Mouse (Mus musculus) T-helper 1 cell (primary cell): ENCODE results near the gene Proca1.

Experiments
- in situ Hi-C: fragments of 300-600 bp; cut with MboI, MseI; formaldehyde crosslinking; loops from one replicate; pipeline ENCODE4 v1.15.1; 2025; ENCODE audit warnings: high pct_unique_total_duplicates

Gene Proca1

GRCm38 (mm10) chr11:78193113-78193512 is at the start of gene Proca1:
TSS of gene Proca1 (plus strand) at chr11:78193392.
- in situ Hi-C loops: no loop called here

GRCm38 (mm10) chr11:78143520-78143919 is 49.7 kb upstream of the Proca1 start:
- in situ Hi-C loops: no loop called here

DNA sequence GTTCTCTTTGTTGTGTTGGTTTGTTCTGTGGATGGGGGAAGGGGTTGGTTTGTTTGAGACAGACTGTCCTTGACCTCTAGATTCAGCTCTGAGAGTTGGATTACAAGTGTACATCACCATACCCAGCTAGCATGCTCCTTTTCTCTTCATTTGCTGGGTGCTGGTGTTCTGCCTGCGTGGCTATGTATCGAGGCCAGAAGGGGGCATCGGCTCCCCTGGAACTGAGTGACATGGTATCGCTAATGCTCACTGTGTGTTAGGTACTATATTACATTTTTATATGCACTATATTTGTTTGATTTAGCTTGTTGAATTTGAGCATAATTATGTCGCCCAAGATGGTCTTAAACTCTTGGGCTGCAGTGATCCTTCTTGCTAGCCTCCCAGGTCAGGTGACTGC is 47.0 kb upstream of the Proca1 start:
- in situ Hi-C loops: no loop called here

DNA sequence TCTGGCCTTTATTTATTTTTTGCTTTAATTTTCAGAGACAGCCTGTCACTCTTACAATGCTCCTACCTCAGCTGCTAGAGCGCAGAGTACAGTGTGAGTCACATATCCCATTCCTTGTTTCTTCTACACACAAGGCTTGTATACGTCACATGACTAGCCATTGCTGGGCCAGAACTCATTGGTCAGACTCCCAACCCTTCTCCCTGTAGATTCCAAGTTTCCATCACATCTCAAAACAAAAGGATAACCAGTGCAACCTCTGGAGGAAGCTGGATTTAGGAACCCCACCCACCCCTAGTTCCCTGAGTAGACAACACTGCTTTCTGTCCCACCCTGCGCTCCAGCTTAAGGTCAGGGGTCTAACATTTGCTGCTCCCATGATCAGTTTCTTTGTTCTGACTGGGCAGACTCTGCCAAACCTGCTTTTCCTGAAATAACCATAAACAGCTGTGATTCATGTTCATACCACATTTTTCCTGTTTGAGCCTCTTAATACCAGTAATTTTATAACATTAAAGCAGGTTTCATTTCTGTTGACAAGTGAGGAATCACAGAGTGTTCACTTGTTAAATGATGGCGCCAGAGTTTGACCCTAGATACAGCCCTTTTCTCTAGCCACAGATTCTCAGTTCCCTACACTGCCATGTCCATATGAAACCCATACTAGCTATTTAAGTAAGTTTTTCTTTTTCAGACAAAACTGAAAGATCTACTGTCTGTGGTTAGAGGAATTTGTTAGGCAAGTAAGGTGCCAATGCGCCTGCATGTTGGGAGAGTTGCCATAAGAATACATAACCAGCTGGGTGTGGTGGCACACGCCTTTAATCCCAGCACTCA is 46.3 kb upstream of the Proca1 start:
- in situ Hi-C loops: no loop called here

DNA sequence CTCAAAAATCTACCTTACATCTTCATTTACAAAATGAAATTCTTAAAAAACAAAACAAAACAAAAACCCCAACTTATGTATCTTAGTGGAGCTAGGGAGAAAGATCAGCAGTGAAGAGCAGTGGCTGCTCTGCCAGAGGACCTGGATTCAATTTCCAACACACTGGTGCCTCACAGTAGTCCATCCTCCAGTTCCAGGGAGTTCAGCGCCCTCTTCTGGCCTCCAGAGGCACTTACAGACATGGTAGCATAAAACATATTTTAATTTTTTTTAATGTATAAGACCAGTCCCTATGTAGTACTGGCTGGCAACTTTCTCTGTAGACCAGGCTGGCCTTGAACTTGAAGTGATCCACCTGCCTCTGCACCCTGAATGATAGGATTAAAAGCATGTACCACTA is 42.0 kb upstream of the Proca1 start:
- in situ Hi-C loops: no loop called here

DNA sequence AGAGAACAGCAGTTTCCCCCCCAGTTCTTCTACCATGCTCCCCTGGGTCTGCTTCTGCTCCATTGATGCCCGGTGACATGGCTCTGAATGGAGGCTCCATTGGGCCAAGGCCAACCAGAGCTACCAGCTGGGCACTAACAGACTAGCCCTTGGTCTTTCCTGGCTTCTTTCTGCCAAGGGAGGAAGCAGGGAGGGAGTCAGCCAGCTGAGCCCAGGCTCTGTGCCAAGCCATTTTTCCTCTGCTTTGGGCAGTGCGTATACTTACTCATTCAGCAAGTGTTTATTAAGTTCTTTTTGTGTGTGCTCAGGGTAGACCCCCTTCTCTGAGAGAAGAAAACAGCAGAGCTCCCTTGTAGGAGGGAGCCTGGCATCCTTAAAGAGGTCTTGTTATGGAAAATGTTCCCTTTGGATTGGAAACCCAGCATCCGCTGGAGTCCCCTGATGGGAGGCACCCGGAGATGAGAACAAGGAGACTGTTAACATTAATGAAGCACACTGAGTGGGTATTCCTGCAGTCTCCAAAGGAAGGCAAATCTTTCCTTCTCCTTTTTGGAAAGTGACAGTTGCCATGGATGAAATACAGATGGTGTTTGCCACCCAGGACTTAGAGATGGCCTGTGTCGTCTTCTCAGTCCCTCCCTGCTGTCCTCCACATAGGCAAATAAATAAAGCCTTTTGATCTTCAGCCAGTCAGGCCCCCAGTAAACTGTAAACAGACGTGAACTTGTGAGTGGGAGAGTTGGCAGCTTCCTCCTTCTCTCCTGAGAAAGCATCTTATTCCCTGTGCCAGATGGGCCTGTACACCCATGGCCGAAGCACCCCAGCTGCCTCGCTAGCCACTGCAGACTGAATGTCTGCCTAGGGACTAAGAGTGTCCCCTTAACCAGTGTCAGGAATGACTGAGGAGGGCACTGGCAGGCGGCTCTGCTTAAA is 40.6 kb upstream of the Proca1 start:
- in situ Hi-C loops: no loop called here

DNA sequence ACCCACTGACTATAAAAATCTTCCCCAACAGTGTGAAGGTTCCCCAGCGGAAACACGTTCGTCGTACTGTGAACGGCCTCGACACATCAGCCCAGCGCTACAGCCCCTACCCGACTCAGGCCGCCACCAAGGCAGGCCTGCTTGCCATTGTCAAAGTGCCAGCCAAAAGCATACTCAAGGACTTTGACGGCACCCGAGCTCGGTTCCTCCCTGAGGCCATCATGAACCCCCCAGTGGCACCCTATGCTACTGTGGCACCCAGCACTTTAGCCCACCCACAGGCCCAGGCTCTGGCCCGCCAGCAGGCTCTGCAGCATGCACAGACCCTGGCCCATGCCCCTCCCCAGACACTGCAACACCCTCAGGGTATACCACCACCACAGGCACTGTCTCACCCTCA is 39.4 kb upstream of the Proca1 start:
- in situ Hi-C loops: no loop called here

- in situ Hi-C loops: no loop called here
These were observed 37.5 kb upstream of the Proca1 start for GRCm38 (mm10) chr11:78155674-78156073.

- in situ Hi-C loops: no loop called here
These were observed 37.0 kb upstream of the Proca1 start for GRCm38 (mm10) chr11:78156156-78156699.

- in situ Hi-C loops: no loop called here
These were observed 34.1 kb upstream of the Proca1 start for GRCm38 (mm10) chr11:78159096-78159495.

GRCm38 (mm10) chr11:78159557-78159956 is 33.6 kb upstream of the Proca1 start:
- in situ Hi-C loops: no loop called here

DNA sequence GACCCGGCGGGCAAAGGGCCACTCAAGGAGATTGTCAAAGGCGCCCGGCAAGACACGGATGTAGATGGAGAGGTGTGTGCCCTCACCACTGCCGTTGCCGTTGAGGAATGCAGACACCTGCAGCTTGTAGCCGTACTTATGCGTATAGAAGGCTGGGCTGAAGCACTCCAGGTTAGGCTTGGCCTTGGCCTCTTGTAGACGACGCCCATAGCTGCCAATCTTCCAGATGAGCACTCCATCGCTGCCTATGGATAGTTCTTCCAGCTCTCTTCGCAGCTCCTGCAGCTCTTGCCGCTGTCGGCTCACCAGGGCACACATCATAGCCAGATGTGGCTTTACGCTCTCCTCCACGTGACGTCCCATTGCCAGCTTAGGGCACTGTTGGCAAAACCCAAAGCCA is 33.0 kb upstream of the Proca1 start:
- in situ Hi-C loops: loop anchor here (5.0 kb wide), 1 partner anchor 48 kb away; no protein-coding TSS in a partner anchor

DNA sequence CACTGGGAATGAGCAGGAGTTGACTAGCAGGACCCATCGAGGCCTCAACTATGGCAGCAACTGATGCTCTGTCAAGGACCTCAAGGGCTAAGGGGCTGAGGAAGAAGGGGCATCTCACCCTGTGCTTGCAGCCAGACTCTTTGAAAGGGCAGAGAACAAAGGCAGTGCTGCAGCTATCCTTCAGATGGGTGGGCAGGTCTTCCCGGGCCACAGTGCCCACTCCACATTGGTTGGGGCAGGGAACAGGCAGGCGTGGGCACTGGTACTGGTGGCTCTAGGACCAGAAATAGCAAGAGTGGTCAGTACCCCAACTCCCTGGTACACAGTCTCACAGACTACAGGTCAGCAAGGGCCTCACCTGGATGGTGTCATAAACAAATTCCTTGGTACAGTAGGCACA is 32.5 kb upstream of the Proca1 start:
- in situ Hi-C loops: loop anchor here (5.0 kb wide), 1 partner anchor 48 kb away; no protein-coding TSS in a partner anchor

DNA sequence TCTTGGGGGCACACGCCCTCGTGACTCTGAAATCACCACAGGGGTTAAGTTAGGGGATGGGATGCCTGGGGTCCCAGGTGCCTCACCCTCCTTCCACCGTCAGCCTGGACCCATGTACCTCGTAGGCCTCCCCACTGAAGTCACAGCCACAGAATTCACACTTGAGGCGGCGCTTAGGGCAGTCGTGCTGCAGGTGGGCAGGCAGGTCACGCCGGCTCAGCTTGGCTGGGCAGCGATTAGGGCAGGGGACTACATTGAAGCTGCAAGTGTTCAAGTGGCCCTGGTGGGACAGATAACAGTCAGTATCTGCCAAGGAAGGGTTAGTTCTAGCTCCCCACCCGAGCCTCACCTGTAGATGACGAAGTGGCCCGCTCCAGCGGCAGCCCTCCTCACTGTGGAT is 32.0 kb upstream of the Proca1 start:
- in situ Hi-C loops: loop anchor here (5.0 kb wide), 1 partner anchor 49 kb away; no protein-coding TSS in a partner anchor

- in situ Hi-C loops: loop anchor here (5.0 kb wide), 1 partner anchor 50 kb away; no protein-coding TSS in a partner anchor
These were observed 31.2 kb upstream of the Proca1 start for GRCm38 (mm10) chr11:78161968-78162367.

GRCm38 (mm10) chr11:78162504-78162903 is 30.7 kb upstream of the Proca1 start:
- in situ Hi-C loops: loop anchor here (5.0 kb wide), 1 partner anchor 50 kb away; no protein-coding TSS in a partner anchor

DNA sequence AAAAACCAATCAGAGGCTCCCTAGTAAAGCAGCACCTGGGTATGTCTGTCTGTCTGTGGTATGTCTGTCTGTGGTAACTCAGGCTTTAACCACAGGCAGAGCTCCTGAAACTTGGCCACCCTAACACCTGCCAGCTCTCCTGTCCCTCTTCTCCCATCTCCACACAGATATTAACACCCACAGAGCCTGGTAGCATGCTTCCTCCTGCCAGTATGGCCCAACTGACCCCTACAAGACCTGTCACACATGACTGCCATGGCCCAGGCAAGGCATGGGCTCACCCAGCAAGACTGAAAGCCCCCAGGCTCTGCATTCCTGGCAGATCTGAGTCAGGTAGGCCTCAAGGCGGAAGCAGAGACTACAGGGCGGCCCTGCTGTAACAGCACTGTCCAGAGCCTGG is 30.1 kb upstream of the Proca1 start:
- in situ Hi-C loops: loop anchor here (5.0 kb wide), 1 partner anchor 51 kb away; no protein-coding TSS in a partner anchor

DNA sequence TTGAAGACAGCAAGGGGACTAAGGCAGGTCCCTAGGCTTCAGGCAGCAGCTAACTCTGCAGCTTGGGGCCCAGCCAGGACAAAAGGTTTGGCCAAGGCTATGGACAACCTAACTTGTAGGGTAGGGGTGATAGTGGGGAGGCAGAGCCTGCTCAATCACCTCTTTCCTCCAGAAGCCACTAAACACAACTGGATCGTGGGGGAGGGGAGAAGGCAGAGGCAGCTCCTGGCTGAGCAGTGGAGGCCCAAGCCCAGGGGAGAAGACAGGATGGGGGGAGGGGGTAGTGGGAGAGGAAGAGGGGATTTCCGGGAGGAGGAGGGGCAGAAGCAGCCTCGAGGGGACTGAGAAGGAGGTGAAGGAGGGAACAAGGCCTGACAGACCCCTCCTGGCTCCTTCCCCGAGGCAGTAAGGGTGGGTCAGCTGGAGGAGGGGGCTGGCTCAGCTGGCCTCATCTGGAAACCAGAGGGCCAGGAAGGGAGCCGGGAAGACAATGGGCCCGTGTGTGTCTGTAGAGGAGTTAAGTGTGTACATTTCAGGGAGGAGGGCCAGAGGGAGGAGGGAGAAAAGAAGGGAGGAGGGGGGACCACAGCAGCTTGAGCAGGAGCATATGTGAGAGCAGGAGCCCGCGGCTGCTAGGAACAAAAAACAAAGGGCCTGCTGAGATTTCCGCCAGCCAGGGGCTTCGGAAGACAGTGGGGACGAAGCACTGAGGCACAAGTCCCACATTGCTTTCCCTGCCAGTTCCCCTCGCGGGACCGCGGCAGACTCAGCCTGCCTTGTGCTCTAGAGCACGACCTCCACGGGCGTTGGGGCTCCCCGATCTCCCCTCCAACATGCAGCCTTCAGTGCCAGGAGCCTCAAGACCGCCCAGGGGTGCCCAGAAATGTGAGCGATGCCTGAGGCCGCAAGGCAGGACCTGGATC is 29.2 kb upstream of the Proca1 start:
- in situ Hi-C loops: loop anchor here (5.0 kb wide), 1 partner anchor 52 kb away; no protein-coding TSS in a partner anchor

- in situ Hi-C loops: loop anchor here (5.0 kb wide), 1 partner anchor 52 kb away; no protein-coding TSS in a partner anchor
These were observed 28.6 kb upstream of the Proca1 start for GRCm38 (mm10) chr11:78164604-78164923.

DNA sequence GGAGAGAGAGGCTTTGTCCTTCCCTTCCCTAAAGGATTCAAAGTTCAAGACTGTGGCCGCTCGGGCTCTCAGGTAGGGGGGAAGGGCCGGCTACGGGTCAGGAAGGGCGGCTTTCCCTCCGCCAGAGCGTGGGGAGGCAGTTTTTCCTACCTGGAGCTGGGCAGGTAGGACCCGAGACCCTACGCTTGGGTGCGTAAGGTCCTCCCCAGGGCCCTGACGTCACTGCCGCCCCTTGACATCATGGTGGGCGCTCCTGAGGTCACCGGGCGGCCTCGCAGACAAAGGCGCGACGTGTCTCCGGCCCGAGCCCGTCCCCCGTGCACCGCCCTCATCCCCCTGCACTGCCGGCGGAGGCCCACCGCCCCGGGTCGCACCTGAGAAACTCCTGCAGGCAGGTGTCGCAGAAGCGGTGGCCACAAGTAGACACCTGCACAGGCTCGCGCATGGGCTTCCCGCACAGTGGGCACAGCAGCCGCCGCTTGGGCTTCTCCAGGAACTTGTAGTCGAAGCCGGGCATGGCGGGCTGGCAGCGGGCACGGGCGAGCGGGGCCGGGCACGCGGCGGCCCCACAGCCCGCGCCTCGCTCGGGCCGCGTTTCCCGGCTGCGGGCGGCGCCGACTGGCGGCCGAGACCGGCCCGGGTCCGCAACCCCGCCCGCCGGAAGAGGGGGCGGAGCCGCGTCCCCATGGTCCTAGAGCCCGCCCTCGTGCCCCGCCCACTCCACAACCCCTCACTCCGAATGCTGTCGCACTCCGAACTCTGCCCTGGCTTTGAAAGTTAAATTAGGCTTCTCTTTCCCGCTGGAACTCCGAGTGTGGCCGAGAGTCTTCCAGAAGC is 28.1 kb upstream of the Proca1 start, which contains the start of gene Traf4:
Gene Traf4 (minus strand): TSS at position 666 of the 837 bp plus-strand sequence.
- in situ Hi-C loops: loop anchor here (5.0 kb wide), 1 partner anchor 53 kb away; no protein-coding TSS in a partner anchor
